Mouse (Mus musculus) stomach, postnatal 0 days (tissue): ENCODE data around the gene Chga.

Experiments
- CTCF ChIP-seq: IDR thresholded peaks from 2 replicates; pipeline ENCODE4 v1.5.1; 2016; ENCODE audit warnings: antibody characterized with exemption, low read depth, mild to moderate bottlenecking, moderate library complexity
- EP300 ChIP-seq: optimal IDR thresholded peaks from 2 replicates; pipeline ENCODE3; 2016; ENCODE audit warnings: antibody characterized with exemption

GRCm38 (mm10) chr12:102571666-102572065, 16.9 kb downstream of the Chga start:
- TF ChIP-seq CTCF (no peak), EP300 (no peak)
